Mouse (Mus musculus) stomach, postnatal 0 days (tissue): ENCODE results near the gene Ctnnd2. TPM values are rescaled to one million over a fixed set of nuclear protein-coding genes. Genes with fewer than 3 reads are reported as not detected.

ENCODE experiments used
- ATAC-seq: fragments of 200-750 bp; cut with Nextera tagmentation; 2 replicates; pipeline ENCODE4 v1.8.0; 2017; ENCODE audit not compliant: low FRiP score, low TSS enrichment
- DNase-seq: peaks from one replicate; pipeline ENCODE4 v3.0.0-alpha.2; 2016; ENCODE audit warnings: low spot score
- H3K27ac ChIP-seq: fragments of 300-500 bp; sonication (generic); replicated peaks from 2 replicates; pipeline ENCODE4 v1.5.1; 2014; ENCODE audit warnings: mild to moderate bottlenecking, control low read depth
- H3K27me3 ChIP-seq: fragments of 300-500 bp; sonication (generic); 2 replicates; pipeline ENCODE4 v1.6.1; 2014; ENCODE audit warnings: low read length; ENCODE audit not compliant: control insufficient read depth, insufficient read depth
- H3K36me3 ChIP-seq: fragments of 300-500 bp; sonication (generic); 2 replicates; pipeline ENCODE4 v1.6.1; 2014; ENCODE audit warnings: low read length, mixed read lengths; ENCODE audit not compliant: control insufficient read depth, insufficient read depth
- H3K4me1 ChIP-seq: fragments of 300-500 bp; sonication (generic); replicated peaks from 2 replicates; pipeline ENCODE4 v1.6.1; 2014; ENCODE audit warnings: antibody characterized with exemption; ENCODE audit not compliant: control insufficient read depth, insufficient read depth
- H3K4me2 ChIP-seq: fragments of 300-500 bp; sonication (generic); replicated peaks from 2 replicates; pipeline ENCODE4 v1.6.1; 2014; ENCODE audit warnings: low read depth, mild to moderate bottlenecking, control low read depth, moderate library complexity
- H3K4me3 ChIP-seq: fragments of 300-500 bp; sonication (generic); 2 replicates; pipeline ENCODE4 v1.5.1; 2014; ENCODE audit warnings: low read depth, low read length, control low read depth
- H3K9ac ChIP-seq: fragments of 300-500 bp; sonication (generic); 2 replicates; pipeline ENCODE4 v1.6.1; 2014; ENCODE audit warnings: mild to moderate bottlenecking, low read length, control low read depth, mixed read lengths
- H3K9me3 ChIP-seq: fragments of 300-500 bp; sonication (generic); 2 replicates; pipeline ENCODE4 v1.6.1; 2016; ENCODE audit warnings: low read length; ENCODE audit not compliant: control insufficient read depth
- CTCF ChIP-seq: IDR thresholded peaks from 2 replicates; pipeline ENCODE4 v1.5.1; 2016; ENCODE audit warnings: antibody characterized with exemption, low read depth, mild to moderate bottlenecking, moderate library complexity
- EP300 ChIP-seq: optimal IDR thresholded peaks from 2 replicates; pipeline ENCODE3; 2016; ENCODE audit warnings: antibody characterized with exemption
- WGBS: fragments of 180-500 bp; shearing (Covaris S2); extraction: QIAGEN DNeasy Blood & Tissue Kit; methylation state at CpG from one replicate; pipeline ENCODE4 v1.1.7; 2014; 5-methylcytosine and 5-hydroxymethylcytosine counted together
- polyA plus RNA-seq: library from polyadenylated mRNA; unstranded; fragments of >200 nt; fragmentation: Nextera tagmentation; extraction: Ambion mirVana; gene quantifications from 2 replicates; pipeline ENCODE4 v1.2.1, GENCODE M21; 2015

The Ctnnd2 gene
- polyA plus RNA-seq, 1 experiment from 2014 or later, result 0.53 TPM

- no peak overlapping the region for H3K4me3 ChIP-seq
- no peak overlapping the region for H3K4me2 ChIP-seq
- TF ChIP-seq CTCF (no peak), EP300 (no peak)
- ATAC-seq (no peak), DNase-seq (no peak)
- no peaks in the 10 kb centered on the region for H3K27me3 ChIP-seq
- H3K27ac ChIP-seq, result no peak overlapping the region
- 44% methylated on average over 4 of the region's 4 CpGs for WGBS
- H3K4me1 ChIP-seq, result no peaks in the 10 kb centered on the region
- no peaks in the 10 kb centered on the region for H3K36me3 ChIP-seq
- H3K9ac ChIP-seq, result no peak overlapping the region
- no peaks in the 10 kb centered on the region for H3K9me3 ChIP-seq
These were observed 719.6 kb downstream of the Ctnnd2 start for GRCm38 (mm10) chr15:30891986-30892385.

- Histone ChIP-seq H3K27me3 (no peaks in the 10 kb centered on the region), H3K9me3 (no peaks in the 10 kb centered on the region), H3K27ac (no peak overlapping the region), H3K36me3 (no peaks in the 10 kb centered on the region), H3K9ac (no peak overlapping the region), H3K4me3 (no peak overlapping the region), H3K4me1 (no peaks in the 10 kb centered on the region), H3K4me2 (no peak overlapping the region)
- no peak for ATAC-seq
- no peak for DNase-seq
- WGBS, result 77% methylated on average over 5 of the region's 5 CpGs
- TF ChIP-seq CTCF, result no peak
- no peak for TF ChIP-seq EP300
These were observed 722.7 kb downstream of the Ctnnd2 start for GRCm38 (mm10) chr15:30895063-30895462.

GRCm38 (mm10) chr15:30897342-30897741 is 724.9 kb downstream of the Ctnnd2 start:
- no peak overlapping the region for H3K4me3 ChIP-seq
- TF ChIP-seq EP300 (no peak), CTCF (no peak)
- WGBS, result 89% methylated on average over 8 of the region's 8 CpGs

GRCm38 (mm10) chr15:30908027-30908426 is 735.6 kb downstream of the Ctnnd2 start:
- Histone ChIP-seq H3K4me1 (no peaks in the 10 kb centered on the region), H3K4me3 (no peak overlapping the region), H3K9ac (no peak overlapping the region), H3K4me2 (no peak overlapping the region), H3K27ac (no peak overlapping the region), H3K36me3 (no peaks in the 10 kb centered on the region), H3K9me3 (no peaks in the 10 kb centered on the region), H3K27me3 (no peaks in the 10 kb centered on the region)
- ATAC-seq, result no peak
- TF ChIP-seq CTCF, result no peak
- TF ChIP-seq EP300, result no peak
- WGBS, result 51% methylated on average over 2 of the region's 2 CpGs
- no peak for DNase-seq

More at GRCm38 (mm10) chr15:30897342-30897741, 724.9 kb downstream of the Ctnnd2 start:
- H3K27ac ChIP-seq, result no peak overlapping the region
- no peaks in the 10 kb centered on the region for H3K36me3 ChIP-seq
- ATAC-seq, result no peak
- H3K4me1 ChIP-seq, result no peaks in the 10 kb centered on the region
- DNase-seq, result no peak
- no peak overlapping the region for H3K9ac ChIP-seq
- no peak overlapping the region for H3K4me2 ChIP-seq
- no peaks in the 10 kb centered on the region for H3K27me3 ChIP-seq
- H3K9me3 ChIP-seq, result no peaks in the 10 kb centered on the region

- DNase-seq, result no peak
- Histone ChIP-seq H3K27me3 (no peaks in the 10 kb centered on the region), H3K36me3 (no peaks in the 10 kb centered on the region), H3K4me1 (no peaks in the 10 kb centered on the region), H3K9me3 (no peaks in the 10 kb centered on the region), H3K4me3 (no peak overlapping the region), H3K4me2 (no peak overlapping the region), H3K27ac (no peak overlapping the region), H3K9ac (no peak overlapping the region)
- TF ChIP-seq CTCF, result no peak
- no peak for TF ChIP-seq EP300
- 62% methylated on average over 5 of the region's 5 CpGs for WGBS
- no peak for ATAC-seq
These were observed 741.0 kb downstream of the Ctnnd2 start for GRCm38 (mm10) chr15:30913360-30913759.

- Histone ChIP-seq H3K4me3 (no peak overlapping the region), H3K9ac (no peak overlapping the region), H3K27me3 (no peaks in the 10 kb centered on the region), H3K9me3 (no peaks in the 10 kb centered on the region), H3K36me3 (no peaks in the 10 kb centered on the region), H3K4me1 (no peaks in the 10 kb centered on the region), H3K4me2 (no peak overlapping the region), H3K27ac (no peak overlapping the region)
- no peak for DNase-seq
- WGBS, result 62% methylated on average over 5 of the region's 5 CpGs
- ATAC-seq, result no peak
- TF ChIP-seq EP300, result no peak
- TF ChIP-seq CTCF, result no peak
These were observed 753.4 kb downstream of the Ctnnd2 start for GRCm38 (mm10) chr15:30925838-30926237.
